Mouse (Mus musculus): ENCODE data around the gene Hypk. TPM values are rescaled to one million over a fixed set of nuclear protein-coding genes. Genes with fewer than 3 reads are reported as not detected.
"Not testable (repeated sequence)": the region's sequence is repeated elsewhere in the genome, so short reads cannot be mapped to it uniquely, and the experiment has no call there.

Gene Hypk
- polyA plus RNA-seq, 1 experiment = 7.7 TPM

GRCm38 (mm10) chr2:121450093-121450492, 3.0 kb upstream of the Hypk start:
- DNase-seq = no peak
- Histone ChIP-seq H3K4me3 (ENCODE audit: control insufficient read depth, insufficient read depth, low read length) (peak overlapping the region; percentile 69), H3K27me3 (ENCODE audit: control insufficient read depth, insufficient read depth, low read length) (no peaks in the 10 kb centered on the region), H3K36me3 (ENCODE audit: control insufficient read depth, insufficient read depth, low read length) (no peaks in the 10 kb centered on the region), H3K27ac (ENCODE audit: control insufficient read depth, insufficient read depth, low read length) (peak overlapping the region; percentile 35; the same call in 1 of the 2 replicates), H3K4me1 (replicated peaks; ENCODE audit: control insufficient read depth, insufficient read depth, low read length) (peaks cover 7% of the 10 kb centered on the region)
- TF ChIP-seq CTCF (IDR thresholded peaks at IDR 0.05; ENCODE audit: borderline replicate concordance, control insufficient read depth, extremely low read depth, insufficient read depth, low read length, poor library complexity) (no peak), POLR2A (IDR thresholded peaks at IDR 0.05; ENCODE audit: control insufficient read depth, extremely low read depth, insufficient read depth, low read length, poor library complexity) (no peak)
- WGBS = 4% methylated on average over 7 of the region's 7 CpGs

- Histone ChIP-seq H3K4me3 (ENCODE audit: control insufficient read depth, insufficient read depth, low read length) (no peak overlapping the region), H3K36me3 (ENCODE audit: control insufficient read depth, insufficient read depth, low read length) (no peaks in the 10 kb centered on the region), H3K4me1 (replicated peaks; ENCODE audit: control insufficient read depth, insufficient read depth, low read length) (peaks cover 10% of the 10 kb centered on the region), H3K27ac (ENCODE audit: control insufficient read depth, insufficient read depth, low read length) (no peak overlapping the region), H3K27me3 (ENCODE audit: control insufficient read depth, insufficient read depth, low read length) (no peaks in the 10 kb centered on the region)
- DNase-seq = no peak
- 95% methylated on average over 4 of the region's 4 CpGs for WGBS
- TF ChIP-seq CTCF (IDR thresholded peaks at IDR 0.05; ENCODE audit: borderline replicate concordance, control insufficient read depth, extremely low read depth, insufficient read depth, low read length, poor library complexity) (no peak), POLR2A (IDR thresholded peaks at IDR 0.05; ENCODE audit: control insufficient read depth, extremely low read depth, insufficient read depth, low read length, poor library complexity) (no peak)
Observed at GRCm38 (mm10) chr2:121452361-121452760, 729 bp upstream of the Hypk start.

- TF ChIP-seq POLR2A (IDR thresholded peaks at IDR 0.05; ENCODE audit: control insufficient read depth, extremely low read depth, insufficient read depth, low read length, poor library complexity) (no peak), CTCF (IDR thresholded peaks at IDR 0.05; ENCODE audit: borderline replicate concordance, control insufficient read depth, extremely low read depth, insufficient read depth, low read length, poor library complexity) (no peak)
- H3K27ac ChIP-seq (ENCODE audit: control insufficient read depth, insufficient read depth, low read length) = no peak overlapping the region
- H3K4me3 ChIP-seq (ENCODE audit: control insufficient read depth, insufficient read depth, low read length) = no peak overlapping the region
- peaks cover 12% of the 10 kb centered on the region for H3K4me1 ChIP-seq (replicated peaks; ENCODE audit: control insufficient read depth, insufficient read depth, low read length)
- H3K36me3 ChIP-seq (ENCODE audit: control insufficient read depth, insufficient read depth, low read length) = peaks cover 7% of the 10 kb centered on the region; the same call in 1 of the 2 replicates
- 97% methylated on average over 6 of the region's 6 CpGs for WGBS
- DNase-seq = no peak
- H3K27me3 ChIP-seq (ENCODE audit: control insufficient read depth, insufficient read depth, low read length) = no peaks in the 10 kb centered on the region
Observed at GRCm38 (mm10) chr2:121453917-121454316, 827 bp downstream of the Hypk start.

- WGBS = 93% methylated on average over 5 of the region's 5 CpGs
- DNase-seq = no peak
- Histone ChIP-seq H3K4me3 (ENCODE audit: control insufficient read depth, insufficient read depth, low read length) (no peak overlapping the region), H3K36me3 (ENCODE audit: control insufficient read depth, insufficient read depth, low read length) (peaks cover 8% of the 10 kb centered on the region; the same call in 1 of the 2 replicates), H3K27me3 (ENCODE audit: control insufficient read depth, insufficient read depth, low read length) (no peaks in the 10 kb centered on the region), H3K27ac (ENCODE audit: control insufficient read depth, insufficient read depth, low read length) (no peak overlapping the region), H3K4me1 (replicated peaks; ENCODE audit: control insufficient read depth, insufficient read depth, low read length) (peaks cover 6% of the 10 kb centered on the region)
- no peak for TF ChIP-seq CTCF (IDR thresholded peaks at IDR 0.05; ENCODE audit: borderline replicate concordance, control insufficient read depth, extremely low read depth, insufficient read depth, low read length, poor library complexity)
- no peak for TF ChIP-seq POLR2A (IDR thresholded peaks at IDR 0.05; ENCODE audit: control insufficient read depth, extremely low read depth, insufficient read depth, low read length, poor library complexity)
Observed at GRCm38 (mm10) chr2:121455534-121455933, 2.4 kb downstream of the Hypk start.

GRCm38 (mm10) chr2:121456692-121457642, 3.9 kb downstream of the Hypk start, which contains the start of gene Serinc4:
Serinc4 (minus strand) TSS chr2:121456781.
- TF ChIP-seq CTCF (IDR thresholded peaks at IDR 0.05; ENCODE audit: borderline replicate concordance, control insufficient read depth, extremely low read depth, insufficient read depth, low read length, poor library complexity) (no peak), POLR2A (IDR thresholded peaks at IDR 0.05; ENCODE audit: control insufficient read depth, extremely low read depth, insufficient read depth, low read length, poor library complexity) (no peak; the same call in 1 of the 2 replicates)
- 5% methylated on average over 41 of the region's 41 CpGs for WGBS
- Histone ChIP-seq H3K36me3 (ENCODE audit: control insufficient read depth, insufficient read depth, low read length) (peaks cover 8% of the 10 kb centered on the region; the same call in 1 of the 2 replicates), H3K4me3 (ENCODE audit: control insufficient read depth, insufficient read depth, low read length) (peak within 1 kb of the TSS; percentile 85), H3K27me3 (ENCODE audit: control insufficient read depth, insufficient read depth, low read length) (no peaks in the 10 kb centered on the region), H3K27ac (ENCODE audit: control insufficient read depth, insufficient read depth, low read length) (peak within 1 kb of the TSS; percentile 57; the same call in 1 of the 2 replicates), H3K4me1 (replicated peaks; ENCODE audit: control insufficient read depth, insufficient read depth, low read length) (peaks cover 5% of the 10 kb centered on the region)
- DNase-seq = peak; percentile 90

DNA sequence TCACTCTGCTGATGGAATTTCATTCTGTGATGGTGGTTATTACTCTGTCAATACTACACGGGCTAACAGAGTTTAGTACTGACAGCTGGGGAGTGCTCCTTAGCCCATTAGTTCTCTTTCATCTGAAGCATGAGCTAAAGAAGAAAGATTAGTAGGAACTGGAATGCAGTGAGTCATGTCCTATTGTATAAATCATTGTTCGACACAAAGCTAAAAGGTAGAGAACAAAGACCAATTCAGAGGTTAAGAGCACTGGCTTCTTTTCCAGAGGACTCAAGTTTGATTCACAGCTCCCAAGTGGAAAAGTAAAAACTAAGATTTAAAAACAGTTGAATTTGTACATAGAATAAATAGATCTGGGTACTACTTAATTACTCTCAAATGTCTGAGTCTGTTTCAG, 7.0 kb downstream of the Hypk start:
- WGBS = 91% methylated on average over 2 of the region's 2 CpGs
- no peak for DNase-seq
- TF ChIP-seq POLR2A (IDR thresholded peaks at IDR 0.05; ENCODE audit: control insufficient read depth, extremely low read depth, insufficient read depth, low read length, poor library complexity) = no peak
- TF ChIP-seq CTCF (IDR thresholded peaks at IDR 0.05; ENCODE audit: borderline replicate concordance, control insufficient read depth, extremely low read depth, insufficient read depth, low read length, poor library complexity) = no peak

DNA sequence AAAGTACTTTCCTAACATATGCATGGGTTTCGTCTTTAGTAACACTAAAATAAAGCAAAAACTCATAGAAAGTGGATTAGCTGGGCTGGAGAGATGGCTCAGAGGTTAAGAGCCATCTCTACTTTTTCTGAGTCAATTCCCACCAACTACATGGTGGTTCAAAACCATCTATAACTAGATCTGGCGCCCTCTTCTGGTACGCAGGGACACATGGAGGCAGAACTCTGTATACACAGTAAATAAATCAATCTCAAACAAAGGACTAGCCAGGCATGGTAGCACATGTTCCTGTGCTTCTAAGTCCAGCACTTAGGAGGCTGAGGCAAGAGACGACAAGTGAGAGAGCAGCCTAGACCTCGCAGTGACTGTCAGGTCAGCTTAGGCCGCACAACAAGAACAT, 15.9 kb downstream of the Hypk start:
- H3K4me3 ChIP-seq (ENCODE audit: control insufficient read depth, insufficient read depth, low read length); H3K27me3 ChIP-seq (ENCODE audit: control insufficient read depth, insufficient read depth, low read length); H3K4me1 ChIP-seq (replicated peaks; ENCODE audit: control insufficient read depth, insufficient read depth, low read length); H3K27ac ChIP-seq (ENCODE audit: control insufficient read depth, insufficient read depth, low read length); H3K36me3 ChIP-seq (ENCODE audit: control insufficient read depth, insufficient read depth, low read length); DNase-seq: not testable (repeated sequence)
- WGBS = 89% methylated on average over 2 of the region's 6 CpGs

More for the DNA sequence above, 7.0 kb downstream of the Hypk start:
- Histone ChIP-seq H3K4me1 (replicated peaks; ENCODE audit: control insufficient read depth, insufficient read depth, low read length) (peaks cover 5% of the 10 kb centered on the region), H3K4me3 (ENCODE audit: control insufficient read depth, insufficient read depth, low read length) (no peak overlapping the region), H3K27me3 (ENCODE audit: control insufficient read depth, insufficient read depth, low read length) (no peaks in the 10 kb centered on the region), H3K27ac (ENCODE audit: control insufficient read depth, insufficient read depth, low read length) (no peak overlapping the region), H3K36me3 (ENCODE audit: control insufficient read depth, insufficient read depth, low read length) (peaks cover 8% of the 10 kb centered on the region; the same call in 1 of the 2 replicates)

GRCm38 (mm10) chr2:121472783-121473182, 19.7 kb downstream of the Hypk start:
- H3K36me3 ChIP-seq (ENCODE audit: control insufficient read depth, insufficient read depth, low read length); H3K4me3 ChIP-seq (ENCODE audit: control insufficient read depth, insufficient read depth, low read length); DNase-seq; H3K27me3 ChIP-seq (ENCODE audit: control insufficient read depth, insufficient read depth, low read length); H3K4me1 ChIP-seq (replicated peaks; ENCODE audit: control insufficient read depth, insufficient read depth, low read length); H3K27ac ChIP-seq (ENCODE audit: control insufficient read depth, insufficient read depth, low read length): not testable (repeated sequence)
- WGBS = 97% methylated on average over 3 of the region's 3 CpGs

Data from thymus, adult 2 months (tissue).